Mouse (Mus musculus) stomach, postnatal 0 days (tissue): ENCODE data around the gene Mtmr3.

Experiments
- CTCF ChIP-seq: IDR thresholded peaks from 2 replicates; pipeline ENCODE4 v1.5.1; 2016; ENCODE audit warnings: antibody characterized with exemption, low read depth, mild to moderate bottlenecking, moderate library complexity
- EP300 ChIP-seq: optimal IDR thresholded peaks from 2 replicates; pipeline ENCODE3; 2016; ENCODE audit warnings: antibody characterized with exemption

DNA sequence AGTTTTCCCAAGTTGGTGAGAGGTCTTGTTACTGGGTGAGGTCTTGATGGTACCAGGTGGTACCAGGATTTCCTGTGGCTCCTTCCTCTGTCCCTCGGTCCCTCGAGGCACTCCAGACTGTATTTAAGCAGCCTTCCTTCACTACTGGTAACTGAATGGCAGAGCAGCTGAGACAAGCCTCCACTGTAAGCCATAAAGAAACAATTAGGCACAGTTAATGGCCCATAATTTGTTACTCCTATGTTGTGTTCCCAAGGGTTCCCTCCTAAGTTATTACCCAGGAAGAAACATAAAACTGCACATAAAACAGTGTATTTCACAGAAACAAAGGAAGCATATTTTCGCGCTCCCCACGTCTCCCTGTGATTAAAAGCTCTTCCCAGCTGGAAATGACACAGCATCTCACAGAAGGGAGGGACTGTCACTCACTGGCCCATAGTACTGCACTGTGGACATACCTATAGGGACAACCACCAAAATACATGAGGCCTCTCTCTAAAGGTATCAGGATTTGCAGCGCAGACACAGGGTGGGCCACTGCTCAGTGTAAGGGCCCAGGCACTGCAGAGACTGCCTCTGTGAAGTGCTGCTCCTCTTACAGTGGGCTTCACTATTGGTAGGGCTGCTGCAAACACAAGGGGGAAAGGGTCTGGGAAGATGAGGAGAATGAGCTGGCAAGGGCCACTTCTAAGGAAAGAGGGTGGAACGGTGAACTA lies 122.0 kb downstream of the Mtmr3 start:
- TF ChIP-seq CTCF (no peak), EP300 (no peak)
